Mouse (Mus musculus): ENCODE measurements around the gene Sfmbt1. TPM values are rescaled to one million over a fixed set of nuclear protein-coding genes. Genes with fewer than 3 reads are reported as not detected.

The Sfmbt1 gene
- polyA plus RNA-seq, 1 experiment from 2014 or later: 11.5 TPM

- no peak for ATAC-seq (ENCODE audit: insufficient number of reproducible peaks, low FRiP score)
- H3K36me3 ChIP-seq: no peaks in the 10 kb centered on the region
- no peak overlapping the region for H3K27ac ChIP-seq (ENCODE audit: poor library complexity, severe bottlenecking)
- WGBS: 76% methylated on average over 7 of the region's 7 CpGs
- no peaks in the 10 kb centered on the region for H3K4me1 ChIP-seq (replicated peaks)
- no peak overlapping the region for H3K4me2 ChIP-seq
- no peak overlapping the region for H3K4me3 ChIP-seq
- no peaks in the 10 kb centered on the region for H3K9me3 ChIP-seq (replicated peaks)
- no peak overlapping the region for H3K9ac ChIP-seq
- no peaks in the 10 kb centered on the region for H3K27me3 ChIP-seq (replicated peaks)
These were observed 47.7 kb downstream of the Sfmbt1 start for GRCm38 (mm10) chr14:30762131-30762903.

GRCm38 (mm10) chr14:30762904-30763568 lies 48.4 kb downstream of the Sfmbt1 start:
- Histone ChIP-seq H3K27me3 (replicated peaks) (no peaks in the 10 kb centered on the region), H3K27ac (ENCODE audit: poor library complexity, severe bottlenecking) (no peak overlapping the region), H3K36me3 (peaks cover 5% of the 10 kb centered on the region), H3K4me3 (no peak overlapping the region), H3K9ac (no peak overlapping the region), H3K9me3 (replicated peaks) (no peaks in the 10 kb centered on the region), H3K4me2 (no peak overlapping the region), H3K4me1 (replicated peaks) (no peaks in the 10 kb centered on the region)
- no peak for ATAC-seq (ENCODE audit: insufficient number of reproducible peaks, low FRiP score)
- WGBS: 85% methylated on average over 5 of the region's 5 CpGs

DNA sequence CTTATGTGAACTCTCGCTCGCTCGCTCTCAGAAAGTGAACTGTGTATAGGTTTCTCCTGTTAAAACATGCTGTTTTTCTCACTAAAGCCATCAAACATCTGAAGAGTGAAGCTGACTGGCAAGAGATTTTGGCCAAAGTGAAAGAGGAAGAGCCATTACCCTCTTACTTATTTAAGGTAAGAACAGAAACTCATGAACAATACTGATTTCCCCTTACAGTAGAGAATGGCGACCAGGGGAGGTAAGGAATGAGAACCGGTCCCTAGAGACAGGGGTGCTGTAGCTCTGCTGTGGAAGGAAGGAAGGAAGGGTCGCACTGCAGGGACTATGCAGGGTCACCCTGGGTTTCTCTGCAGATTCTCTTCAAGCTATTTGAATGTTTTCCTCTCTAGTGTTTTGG lies 70.0 kb downstream of the Sfmbt1 start:
- Histone ChIP-seq H3K27ac (ENCODE audit: poor library complexity, severe bottlenecking) (no peak overlapping the region), H3K36me3 (peaks cover 17% of the 10 kb centered on the region), H3K9me3 (replicated peaks) (no peaks in the 10 kb centered on the region), H3K4me1 (replicated peaks) (no peaks in the 10 kb centered on the region), H3K27me3 (replicated peaks) (no peaks in the 10 kb centered on the region), H3K9ac (no peak overlapping the region), H3K4me2 (no peak overlapping the region), H3K4me3 (no peak overlapping the region)
- ATAC-seq (ENCODE audit: insufficient number of reproducible peaks, low FRiP score): no peak
- WGBS: 91% methylated on average over 6 of the region's 6 CpGs

GRCm38 (mm10) chr14:30789471-30789870 lies 74.8 kb downstream of the Sfmbt1 start:
- peaks cover 17% of the 10 kb centered on the region for H3K36me3 ChIP-seq
- H3K27ac ChIP-seq (ENCODE audit: poor library complexity, severe bottlenecking): no peak overlapping the region
- no peaks in the 10 kb centered on the region for H3K9me3 ChIP-seq (replicated peaks)
- H3K4me1 ChIP-seq (replicated peaks): no peaks in the 10 kb centered on the region
- ATAC-seq (ENCODE audit: insufficient number of reproducible peaks, low FRiP score): no peak
- H3K4me3 ChIP-seq: no peak overlapping the region
- H3K27me3 ChIP-seq (replicated peaks): no peaks in the 10 kb centered on the region
- WGBS: 39% methylated on average over 1 of the region's 1 CpGs
- no peak overlapping the region for H3K9ac ChIP-seq
- H3K4me2 ChIP-seq: no peak overlapping the region

DNA sequence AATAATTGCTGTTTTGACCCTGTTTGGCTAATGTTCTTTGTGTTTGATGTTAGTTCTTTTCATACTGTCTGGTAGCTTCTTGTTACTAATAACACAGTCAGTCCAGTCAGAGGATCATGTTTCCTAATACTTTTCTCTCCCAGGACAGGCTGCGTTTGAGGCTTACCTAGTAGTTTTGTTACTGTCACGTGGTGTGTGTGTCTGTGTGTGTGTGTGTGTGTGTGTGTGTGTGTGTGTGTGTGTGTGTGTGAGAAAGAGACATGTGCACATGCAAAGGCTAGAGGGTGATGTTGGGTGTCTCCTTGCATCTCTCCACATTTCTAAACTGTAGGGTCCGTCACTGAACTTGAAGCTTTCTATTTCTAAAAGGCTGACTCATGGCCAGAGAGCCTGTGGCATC lies 78.2 kb downstream of the Sfmbt1 start:
- H3K9ac ChIP-seq: no peak overlapping the region
- no peak for ATAC-seq (ENCODE audit: insufficient number of reproducible peaks, low FRiP score)
- 80% methylated on average over 3 of the region's 3 CpGs for WGBS
- peaks cover 16% of the 10 kb centered on the region for H3K36me3 ChIP-seq
- H3K27me3 ChIP-seq (replicated peaks): no peaks in the 10 kb centered on the region
- no peaks in the 10 kb centered on the region for H3K4me1 ChIP-seq (replicated peaks)
- H3K4me3 ChIP-seq: no peak overlapping the region
- H3K9me3 ChIP-seq (replicated peaks): no peaks in the 10 kb centered on the region; the same call in 1 of the 2 replicates
- no peak overlapping the region for H3K4me2 ChIP-seq
- no peak overlapping the region for H3K27ac ChIP-seq (ENCODE audit: poor library complexity, severe bottlenecking)

DNA sequence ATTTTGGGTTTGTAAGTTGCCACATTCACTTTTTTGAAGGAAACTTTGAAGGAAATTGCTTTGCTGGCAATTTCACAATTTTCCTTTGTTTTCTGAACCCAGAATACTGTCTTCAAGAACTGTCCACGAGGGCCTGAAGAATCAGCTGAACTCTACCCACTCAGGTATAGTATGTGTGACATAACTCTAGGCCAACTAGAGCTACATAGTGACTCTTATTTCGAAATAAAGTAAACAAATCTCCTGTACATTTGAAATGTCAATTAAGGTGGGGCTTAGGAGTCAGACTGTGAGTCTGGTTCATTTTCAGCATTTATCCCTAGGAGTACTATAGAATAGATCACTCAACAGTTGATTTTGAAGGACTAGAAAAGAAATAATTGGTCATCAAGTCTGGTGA lies 87.1 kb downstream of the Sfmbt1 start:
- no peak overlapping the region for H3K4me3 ChIP-seq
- H3K9me3 ChIP-seq (replicated peaks): no peaks in the 10 kb centered on the region
- no peaks in the 10 kb centered on the region for H3K4me1 ChIP-seq (replicated peaks)
- H3K27ac ChIP-seq (ENCODE audit: poor library complexity, severe bottlenecking): no peak overlapping the region
- peaks cover 21% of the 10 kb centered on the region for H3K36me3 ChIP-seq
- WGBS: 89% methylated on average over 2 of the region's 2 CpGs
- no peak overlapping the region for H3K4me2 ChIP-seq
- H3K27me3 ChIP-seq (replicated peaks): no peaks in the 10 kb centered on the region
- ATAC-seq (ENCODE audit: insufficient number of reproducible peaks, low FRiP score): no peak
- no peak overlapping the region for H3K9ac ChIP-seq

DNA sequence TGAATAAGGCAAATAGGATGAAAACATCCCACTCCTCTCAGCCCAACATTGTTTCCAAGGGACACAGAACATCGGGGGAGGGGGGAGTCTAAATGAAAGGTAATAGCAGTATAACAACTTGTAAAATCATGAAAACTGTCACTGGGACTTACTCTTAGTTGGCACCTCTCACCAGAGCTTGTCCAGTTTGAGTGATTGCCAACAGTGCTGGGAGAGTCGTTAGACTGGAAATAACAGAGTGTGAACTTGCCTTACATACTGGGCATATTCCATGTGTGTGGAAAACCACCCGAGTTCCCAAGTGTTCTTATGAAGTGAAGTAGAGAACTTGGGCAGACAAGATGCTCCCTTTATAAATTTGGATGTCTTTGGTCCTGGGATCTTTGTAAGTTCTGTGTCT lies 106.5 kb downstream of the Sfmbt1 start:
- H3K27ac ChIP-seq (ENCODE audit: poor library complexity, severe bottlenecking): no peak overlapping the region
- H3K4me2 ChIP-seq: no peak overlapping the region
- no peaks in the 10 kb centered on the region for H3K27me3 ChIP-seq (replicated peaks)
- no peaks in the 10 kb centered on the region for H3K9me3 ChIP-seq (replicated peaks)
- H3K4me3 ChIP-seq: no peak overlapping the region
- H3K9ac ChIP-seq: no peak overlapping the region
- H3K36me3 ChIP-seq: peaks cover 26% of the 10 kb centered on the region
- ATAC-seq (ENCODE audit: insufficient number of reproducible peaks, low FRiP score): no peak
- 82% methylated on average over 3 of the region's 3 CpGs for WGBS
- peaks cover 2% of the 10 kb centered on the region for H3K4me1 ChIP-seq (replicated peaks)

DNA sequence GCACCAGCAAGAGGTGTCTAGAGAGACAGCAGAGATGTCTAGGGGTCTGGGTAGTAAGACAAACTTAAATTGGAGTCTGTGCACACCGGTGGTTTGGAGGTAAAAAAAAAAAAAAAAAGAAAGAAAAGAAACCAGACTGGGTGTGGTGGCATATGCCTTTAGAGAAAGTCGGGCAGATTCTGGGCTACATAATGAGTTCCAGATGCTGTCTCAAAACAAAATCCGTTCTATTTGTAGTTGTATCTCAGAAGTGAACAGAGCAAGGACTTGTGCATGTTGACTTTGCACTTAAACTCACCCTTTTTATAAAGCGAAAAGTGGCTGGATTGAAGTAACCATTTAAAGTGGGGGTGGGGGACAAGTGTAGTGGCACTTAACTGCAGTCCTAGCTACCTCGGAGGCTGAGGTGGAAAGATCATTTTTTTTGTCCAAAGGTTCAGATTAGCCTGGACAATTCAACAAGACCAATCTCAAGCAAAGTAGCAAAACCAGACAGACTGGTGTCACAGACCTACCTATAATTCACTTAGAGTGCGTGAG lies 109.9 kb downstream of the Sfmbt1 start:
- peaks cover 27% of the 10 kb centered on the region for H3K4me1 ChIP-seq (replicated peaks)
- no peak for ATAC-seq (ENCODE audit: insufficient number of reproducible peaks, low FRiP score)
- no peak overlapping the region for H3K4me3 ChIP-seq
- no peak overlapping the region for H3K4me2 ChIP-seq
- H3K9ac ChIP-seq: no peak overlapping the region
- WGBS: 53% methylated on average over 6 of the region's 6 CpGs
- H3K27ac ChIP-seq (ENCODE audit: poor library complexity, severe bottlenecking): no peak overlapping the region
- H3K9me3 ChIP-seq (replicated peaks): no peaks in the 10 kb centered on the region
- H3K27me3 ChIP-seq (replicated peaks): no peaks in the 10 kb centered on the region
- 0 out of 2 replicates have a peak, but pooled peaks cover 5% of the 10 kb centered on the region for H3K36me3 ChIP-seq

DNA sequence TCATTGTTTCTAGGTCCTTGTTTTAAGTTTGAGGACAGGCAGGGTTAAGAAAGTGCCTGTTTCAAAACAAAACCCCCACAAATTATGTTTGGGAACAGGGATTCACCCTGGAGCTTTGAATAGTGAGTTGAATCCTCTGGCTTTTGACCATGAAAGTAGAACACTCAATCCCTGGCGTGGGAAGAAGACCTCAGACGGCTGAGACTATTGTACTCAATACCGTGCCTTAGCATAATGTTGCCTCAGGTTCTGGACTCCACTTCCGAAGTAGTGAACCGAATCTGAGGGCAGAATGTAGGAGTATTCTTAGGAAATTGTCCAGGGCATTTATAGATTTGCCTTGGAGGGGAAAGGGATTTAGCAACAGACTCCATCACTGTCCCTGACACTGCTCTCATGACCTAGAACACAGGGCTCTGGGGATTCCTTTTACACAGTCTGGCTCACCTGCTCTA lies 110.4 kb downstream of the Sfmbt1 start:
- ATAC-seq (ENCODE audit: insufficient number of reproducible peaks, low FRiP score): no peak

DNA sequence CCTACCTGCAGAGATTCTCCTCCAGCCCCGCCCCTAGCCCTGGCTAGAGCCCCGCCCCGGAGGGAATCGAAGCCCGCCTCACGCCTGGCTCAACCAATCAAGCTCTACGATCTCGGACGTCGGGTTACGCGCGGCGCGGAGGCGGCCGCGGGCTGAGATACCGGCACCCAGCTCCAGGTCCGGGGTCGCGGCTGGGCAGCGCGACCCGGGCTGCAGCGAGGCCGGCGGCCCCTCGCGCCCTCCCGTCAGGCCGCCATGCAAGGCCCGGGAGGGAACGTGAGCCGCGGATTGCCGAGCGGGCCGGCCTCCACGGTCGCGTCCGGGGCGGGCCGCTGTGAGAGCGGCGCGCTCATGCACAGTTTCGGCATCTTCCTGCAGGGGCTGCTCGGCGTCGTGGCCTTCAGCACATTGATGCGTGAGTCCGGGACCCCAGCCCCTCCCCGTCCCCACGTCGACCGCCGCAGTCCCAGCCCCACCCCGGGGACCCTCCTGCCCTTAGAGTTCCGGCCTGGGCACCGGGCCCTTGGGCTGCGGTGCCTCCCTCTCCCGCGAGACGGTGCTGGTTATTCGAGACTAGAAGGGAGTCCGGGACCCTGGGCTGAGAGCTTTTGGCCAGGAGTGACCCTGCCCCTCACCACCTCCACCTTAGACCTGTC lies 111.0 kb downstream of the Sfmbt1 start, which contains the start of gene Tmem110:
Tmem110 (plus strand) TSS at position 115 of the 656 bp plus-strand sequence.
- ATAC-seq (ENCODE audit: insufficient number of reproducible peaks, low FRiP score): peak; percentile 90
- H3K9ac ChIP-seq: peak within 1 kb of the TSS; percentile 93
- under 1% methylated on average over 67 of the region's 68 CpGs for WGBS
- peaks cover 36% of the 10 kb centered on the region for H3K4me1 ChIP-seq (replicated peaks)
- no peaks in the 10 kb centered on the region for H3K9me3 ChIP-seq (replicated peaks)
- peak within 1 kb of the TSS; percentile 95 for H3K4me3 ChIP-seq
- peak within 1 kb of the TSS; percentile 73 for H3K27ac ChIP-seq (ENCODE audit: poor library complexity, severe bottlenecking)
- no peaks in the 10 kb centered on the region for H3K27me3 ChIP-seq (replicated peaks)
- H3K36me3 ChIP-seq: no peaks in the 10 kb centered on the region
- peak within 1 kb of the TSS; percentile 89 for H3K4me2 ChIP-seq

More for the DNA sequence above, 110.4 kb downstream of the Sfmbt1 start:
- Histone ChIP-seq H3K36me3 (no peaks in the 10 kb centered on the region), H3K4me3 (peak overlapping the region; percentile 95), H3K4me2 (peak overlapping the region; percentile 89), H3K4me1 (replicated peaks) (peaks cover 32% of the 10 kb centered on the region), H3K27me3 (replicated peaks) (no peaks in the 10 kb centered on the region), H3K9ac (no peak overlapping the region; the same call in 1 of the 2 replicates), H3K9me3 (replicated peaks) (no peaks in the 10 kb centered on the region), H3K27ac (ENCODE audit: poor library complexity, severe bottlenecking) (no peak overlapping the region)
- 37% methylated on average over 5 of the region's 5 CpGs for WGBS
